ENCODE assay signal across 23 mouse cellular contexts in genomic region chr4:140859291-140859690, GRCm38 (mm10). TPM values are rescaled to one million over a fixed set of nuclear protein-coding genes. Genes with fewer than 3 reads are reported as not detected.
DNase-seq lines count a peak whose midpoint lies in the region; ATAC-seq lines count a peak whose summit lies in the region.
"Had no signal": no experiment of that assay in that cellular context is flagged by ENCODE, and none has a peak within 500 bp of the region (broad histone marks: within the 10 kb centered on the region; RNA-seq: fewer than 3 reads in every experiment).

No protein-coding gene starts in this region.

- intact Hi-C loops in left cerebral cortex, postnatal 4 days (cut with DNase I): no loop called here

- WGBS in midbrain, embryonic 10.5 days: 79% methylated on average over 11 of the region's 11 CpGs
- 74% methylated on average over 11 of the region's 11 CpGs for WGBS in midbrain, embryonic 14.5 days
- 50% methylated on average over 11 of the region's 11 CpGs for WGBS in liver, embryonic 16.5 days (ENCODE audit: insufficient replicate concordance)

- H3K9ac ChIP-seq in midbrain, embryonic 14.5 days (replicated peaks; ENCODE audit: low read length): no peak overlapping the region
- peak overlapping the region; percentile 23 for H3K9ac ChIP-seq in liver, embryonic 16.5 days (ENCODE audit: low read depth, low read length)
- H3K9ac ChIP-seq: forebrain, postnatal 0 days; limb, embryonic 15.5 days; neural tube, embryonic 13.5 days; stomach, embryonic 15.5 days had no signal

- no peak overlapping the region for H3K4me2 ChIP-seq in midbrain, embryonic 14.5 days (ENCODE audit: low read length)
- H3K4me2 ChIP-seq in liver, embryonic 16.5 days (ENCODE audit: low read depth, low read length): peak overlapping the region; percentile 47
- H3K4me2 ChIP-seq: limb, embryonic 15.5 days; neural tube, embryonic 13.5 days; stomach, embryonic 15.5 days had no signal

- peaks cover 5% of the 10 kb centered on the region; the same call in 1 of the 2 replicates for H3K4me1 ChIP-seq in midbrain, embryonic 10.5 days
- no peaks in the 10 kb centered on the region for H3K4me1 ChIP-seq in midbrain, embryonic 14.5 days (ENCODE audit: control insufficient read depth, insufficient read depth, low read length)
- peaks cover 74% of the 10 kb centered on the region for H3K4me1 ChIP-seq in liver, embryonic 16.5 days (ENCODE audit: control insufficient read depth, low read depth, low read length)
- H3K4me1 ChIP-seq: stomach, embryonic 15.5 days had no signal

- no peak overlapping the region for H3K4me3 ChIP-seq in midbrain, embryonic 10.5 days
- H3K4me3 ChIP-seq in midbrain, embryonic 14.5 days (replicated peaks; ENCODE audit: low read depth, low read length): no peak overlapping the region
- no peak overlapping the region for H3K4me3 ChIP-seq in liver, embryonic 16.5 days (ENCODE audit: low read depth, low read length)
- H3K4me3 ChIP-seq: limb, embryonic 15.5 days; neural tube, embryonic 13.5 days; stomach, embryonic 15.5 days had no signal

- H3K27me3 ChIP-seq in midbrain, embryonic 10.5 days (ENCODE audit: low read depth, poor library complexity, severe bottlenecking): no peaks in the 10 kb centered on the region; the same call in 1 of the 2 replicates
- H3K27me3 ChIP-seq in midbrain, embryonic 14.5 days (ENCODE audit: control insufficient read depth, insufficient read depth, low read length): no peaks in the 10 kb centered on the region
- no peaks in the 10 kb centered on the region for H3K27me3 ChIP-seq in liver, embryonic 16.5 days (ENCODE audit: control insufficient read depth, insufficient read depth, low read depth, low read length)
- H3K27me3 ChIP-seq in splenic B cell, adult 2 months (ENCODE audit: control insufficient read depth, insufficient read depth, low read length, poor library complexity, severe bottlenecking): no peaks in the 10 kb centered on the region
- H3K27me3 ChIP-seq: limb, embryonic 15.5 days; neural tube, embryonic 13.5 days; stomach, embryonic 15.5 days had no signal

- no peak for ATAC-seq in midbrain, embryonic 14.5 days (ENCODE audit: low FRiP score, low TSS enrichment)
- peak; percentile 22 to 24; a peak in 1 of 4 replicates for ATAC-seq in hematopoietic stem cell, adult 5-6 weeks (replicated peaks in 1 of 2; ENCODE audit: insufficient read depth in 1 of 2, low FRiP score in 2 of 2, low TSS enrichment in 1 of 2, low read depth in 1 of 2, poor library complexity in 2 of 2, severe bottlenecking in 2 of 2)
- ATAC-seq in liver, embryonic 16.5 days (ENCODE audit: low read depth): no peak
- ATAC-seq: forebrain, postnatal 0 days; hindbrain, embryonic 16.5 days had no signal

- no peaks in the 10 kb centered on the region for H3K9me3 ChIP-seq in midbrain, embryonic 10.5 days (replicated peaks)
- H3K9me3 ChIP-seq in midbrain, embryonic 14.5 days (ENCODE audit: control insufficient read depth, low read length): no peaks in the 10 kb centered on the region
- H3K9me3 ChIP-seq in liver, embryonic 16.5 days (replicated peaks; ENCODE audit: control insufficient read depth, low read length): no peaks in the 10 kb centered on the region
- H3K9me3 ChIP-seq: limb, embryonic 15.5 days; neural tube, embryonic 13.5 days; stomach, embryonic 15.5 days had no signal

- H3K27ac ChIP-seq in midbrain, embryonic 10.5 days (replicated peaks): peak overlapping the region; percentile 3; the same call in 1 of the 2 replicates
- no peak overlapping the region for H3K27ac ChIP-seq in midbrain, embryonic 14.5 days (replicated peaks; ENCODE audit: low read depth, low read length)
- peak overlapping the region; percentile 79 for H3K27ac ChIP-seq in liver, embryonic 16.5 days (ENCODE audit: low read length)
- H3K27ac ChIP-seq: limb, embryonic 15.5 days; neural tube, embryonic 13.5 days; stomach, embryonic 15.5 days had no signal

- no peak for DNase-seq in midbrain, embryonic 10.5 days (ENCODE audit: low spot score)
- DNase-seq in midbrain, embryonic 14.5 days: no peak
- DNase-seq in splenic B cell, adult 2 months (ENCODE audit: low read depth, low spot score): peak; percentile 70
- no peak for DNase-seq in left cerebral cortex, postnatal 4 days
- no peak for DNase-seq in lung, postnatal 4 days
- DNase-seq in testis, postnatal 14 days (ENCODE audit: low spot score): no peak
- DNase-seq: adrenal gland, postnatal 10 days; cerebellum, adult 11-12 months; cerebellum, postnatal 36 days; forebrain, postnatal 0 days; gastrocnemius, postnatal 10 days; heart, postnatal 14 days; kidney, adult 9 months; lung, postnatal 10 days had no signal

- no peaks in the 10 kb centered on the region for H3K36me3 ChIP-seq in midbrain, embryonic 10.5 days
- H3K36me3 ChIP-seq in midbrain, embryonic 14.5 days (ENCODE audit: control insufficient read depth, insufficient read depth, low read length): no peaks in the 10 kb centered on the region
- no peaks in the 10 kb centered on the region for H3K36me3 ChIP-seq in liver, embryonic 16.5 days (ENCODE audit: control insufficient read depth, insufficient read depth)
- H3K36me3 ChIP-seq in splenic B cell, adult 2 months (ENCODE audit: control insufficient read depth, insufficient read depth, low read length, poor library complexity, severe bottlenecking): no peaks in the 10 kb centered on the region
- H3K36me3 ChIP-seq: limb, embryonic 15.5 days; neural tube, embryonic 13.5 days; stomach, embryonic 15.5 days had no signal

RNA-seq across cellular contexts. Expression of gene Padi1, which starts 13.7 kb away (rescaled TPM):
- 0.04 and 0.06 TPM in 2 replicates for polyA plus RNA-seq in midbrain, embryonic 10.5 days (2016; fragmentation: Nextera tagmentation; extraction: Ambion mirVana)
- 0.12 TPM in 1 of 2 replicates, not detected in the other for polyA plus RNA-seq in midbrain, embryonic 14.5 days (2014; fragmentation: Nextera tagmentation; extraction: Ambion mirVana)
- 0.25 and 0.30 TPM in 2 replicates for total RNA-seq in hematopoietic stem cell, adult 5-6 weeks (2017)
- polyA plus RNA-seq in liver, embryonic 16.5 days (2015; fragmentation: Nextera tagmentation; extraction: Ambion mirVana): 0.02 TPM in 1 of 2 replicates, not detected in the other
- total RNA-seq in left cerebral cortex, postnatal 4 days (2021): under 1 TPM in 1 of 2 experiments, not detected in 1; 0.08 TPM
- total RNA-seq: adrenal gland, postnatal 10 days; heart, postnatal 14 days; layer of hippocampus, postnatal 14 days had no signal
- polyA plus RNA-seq: hindbrain, embryonic 16.5 days had no signal

RNA-seq across cellular contexts. Expression of gene Padi2, which starts 46.9 kb away (rescaled TPM):
- 0.15 and 1.4 TPM in 2 replicates for polyA plus RNA-seq in midbrain, embryonic 10.5 days (2016; fragmentation: Nextera tagmentation; extraction: Ambion mirVana)
- 1.1 and 1.7 TPM in 2 replicates for polyA plus RNA-seq in midbrain, embryonic 14.5 days (2014; fragmentation: Nextera tagmentation; extraction: Ambion mirVana)
- 11.0 and 12.1 TPM in 2 replicates for total RNA-seq in hematopoietic stem cell, adult 5-6 weeks (2017)
- 1.6 and 1.7 TPM in 2 replicates for polyA plus RNA-seq in liver, embryonic 16.5 days (2015; fragmentation: Nextera tagmentation; extraction: Ambion mirVana)
- total RNA-seq in left cerebral cortex, postnatal 4 days (2021): 1 to 10 TPM; 1.2 TPM

RNA-seq across cellular contexts. Expression of gene Padi3, which starts 48.8 kb away (rescaled TPM):
- 0.10 and 0.15 TPM in 2 replicates for polyA plus RNA-seq in midbrain, embryonic 10.5 days (2016; fragmentation: Nextera tagmentation; extraction: Ambion mirVana)
- not detected in 2 replicates for polyA plus RNA-seq in midbrain, embryonic 14.5 days (2014; fragmentation: Nextera tagmentation; extraction: Ambion mirVana)
- total RNA-seq in hematopoietic stem cell, adult 5-6 weeks (2017): 0.35 TPM in 1 of 2 replicates, not detected in the other
- 0.09 and 0.11 TPM in 2 replicates for polyA plus RNA-seq in liver, embryonic 16.5 days (2015; fragmentation: Nextera tagmentation; extraction: Ambion mirVana)
- not detected for total RNA-seq in left cerebral cortex, postnatal 4 days (2021)
- total RNA-seq: forebrain, postnatal 0 days; layer of hippocampus, postnatal 14 days; left cerebral cortex, postnatal 10 days had no signal
- polyA plus RNA-seq: large intestine, adult 2 months; neural tube, embryonic 13.5 days had no signal

Comparison
In these comparisons a context has a peak if more than half of its experiments do, and no peak if none do; other contexts are left out.
1. ATAC-seq: peak in hematopoietic stem cell, adult 5-6 weeks (2 of 2); none in midbrain, embryonic 14.5 days (single experiment) and liver, embryonic 16.5 days (single experiment).